ENCODE assay signal across 9 mouse cellular contexts in the genomic region with DNA sequence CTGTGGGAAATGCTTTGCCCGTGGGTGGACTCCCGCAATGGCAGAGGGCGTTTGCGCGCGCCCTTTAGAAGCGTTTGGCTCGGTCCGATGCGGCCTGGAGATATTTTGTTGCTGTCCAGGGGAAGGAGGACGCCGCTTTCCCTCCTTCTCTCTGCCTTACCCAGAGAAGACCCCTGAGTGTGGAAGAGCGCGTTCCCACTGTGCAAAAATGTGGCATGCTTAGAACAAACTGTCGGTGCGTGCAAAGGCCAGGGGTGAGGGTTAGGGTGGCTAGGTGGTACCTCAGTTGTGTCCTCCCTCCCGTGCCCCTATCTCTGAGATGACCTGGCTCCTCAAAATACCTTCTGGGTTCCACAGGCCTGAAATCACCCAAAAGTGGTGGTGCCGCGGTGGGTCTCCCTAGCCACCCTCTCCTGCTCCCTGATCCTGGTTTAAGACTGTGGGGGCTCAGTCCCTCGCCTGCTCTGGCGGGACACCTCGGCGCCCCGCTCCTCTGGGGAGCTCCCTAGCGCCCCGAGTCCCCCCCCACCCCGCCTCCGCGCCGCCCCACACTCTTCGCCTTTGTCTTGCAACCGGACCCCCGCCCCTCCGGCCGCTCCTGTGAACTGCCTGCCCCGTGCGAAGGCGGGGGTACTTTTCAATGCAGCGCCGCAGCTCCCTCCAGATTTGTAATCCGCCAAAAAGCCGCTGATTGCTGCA. TPM values are rescaled to one million over a fixed set of nuclear protein-coding genes. Genes with fewer than 3 reads are reported as not detected.
DNase-seq lines count a peak whose midpoint lies in the region; ATAC-seq lines count a peak whose summit lies in the region.
"Had no signal": no experiment of that assay in that cellular context is flagged by ENCODE, and none has a peak within 500 bp of the region (broad histone marks: within the 10 kb centered on the region; RNA-seq: fewer than 3 reads in every experiment).

No protein-coding gene starts in this region.

- intact Hi-C loops in left cerebral cortex, postnatal 14 days (cut with DNase I): loop anchor here (2.0 kb wide), 1 partner anchor 47 kb away; no protein-coding TSS in a partner anchor

- peaks cover 43% of the 10 kb centered on the region for H3K4me1 ChIP-seq in heart, embryonic 13.5 days
- H3K4me1 ChIP-seq in heart, embryonic 16.5 days (ENCODE audit: control insufficient read depth, insufficient read depth, low read length): peaks cover 24% of the 10 kb centered on the region
- H3K4me1 ChIP-seq in midbrain, embryonic 10.5 days: peaks cover 84% of the 10 kb centered on the region

- H3K27ac ChIP-seq in heart, embryonic 13.5 days (replicated peaks): no peak overlapping the region
- H3K27ac ChIP-seq in heart, embryonic 16.5 days (ENCODE audit: low read length): no peak overlapping the region
- peak overlapping the region; percentile 88 for H3K27ac ChIP-seq in midbrain, embryonic 10.5 days (replicated peaks)

- H3K27me3 ChIP-seq in heart, embryonic 13.5 days (replicated peaks): peaks cover 100% of the 10 kb centered on the region
- H3K27me3 ChIP-seq in heart, embryonic 16.5 days (ENCODE audit: control insufficient read depth, insufficient read depth, low read length): peaks cover 79% of the 10 kb centered on the region
- H3K27me3 ChIP-seq in midbrain, embryonic 10.5 days (ENCODE audit: low read depth, poor library complexity, severe bottlenecking): peaks cover 100% of the 10 kb centered on the region

- peak overlapping the region; percentile 55 for H3K4me3 ChIP-seq in heart, embryonic 13.5 days
- H3K4me3 ChIP-seq in heart, embryonic 16.5 days (ENCODE audit: low read length): peak overlapping the region; percentile 43
- H3K4me3 ChIP-seq in midbrain, embryonic 10.5 days: peak overlapping the region; percentile 53

- H3K36me3 ChIP-seq in heart, embryonic 13.5 days: no peaks in the 10 kb centered on the region
- H3K36me3 ChIP-seq in heart, embryonic 16.5 days (ENCODE audit: control insufficient read depth, insufficient read depth): no peaks in the 10 kb centered on the region
- no peaks in the 10 kb centered on the region for H3K36me3 ChIP-seq in midbrain, embryonic 10.5 days

- 1% methylated on average over 42 of the region's 42 CpGs for WGBS in heart, embryonic 13.5 days
- 2% methylated on average over 42 of the region's 42 CpGs for WGBS in heart, embryonic 16.5 days
- 1% methylated on average over 42 of the region's 42 CpGs for WGBS in midbrain, embryonic 10.5 days

- DNase-seq in heart, adult 9 months (ENCODE audit: low spot score in 2 of 2): no peak
- peak; percentile 25 for DNase-seq in R1 (ENCODE audit: low read depth, low spot score)
- peak; percentile 81 for DNase-seq in midbrain, embryonic 10.5 days (ENCODE audit: low spot score)
- no peak for DNase-seq in urinary bladder, adult 2 months (ENCODE audit: low spot score)
- no peak for DNase-seq in left cerebral cortex, postnatal 14 days (ENCODE audit: low spot score in 2 of 2)
- DNase-seq: cerebellum, adult 9-11 months had no signal

- no peaks in the 10 kb centered on the region for H3K9me3 ChIP-seq in heart, embryonic 13.5 days
- no peaks in the 10 kb centered on the region for H3K9me3 ChIP-seq in heart, embryonic 16.5 days (replicated peaks; ENCODE audit: control insufficient read depth, low read length)
- H3K9me3 ChIP-seq in midbrain, embryonic 10.5 days (replicated peaks): no peaks in the 10 kb centered on the region

- no peak overlapping the region for H3K9ac ChIP-seq in heart, embryonic 13.5 days
- no peak overlapping the region for H3K9ac ChIP-seq in heart, embryonic 16.5 days (ENCODE audit: low read length)

- H3K4me2 ChIP-seq in heart, embryonic 13.5 days: peak overlapping the region; percentile 76
- H3K4me2 ChIP-seq in heart, embryonic 16.5 days (ENCODE audit: low read depth, low read length): peak overlapping the region; percentile 59

- no peak for ATAC-seq in heart, embryonic 13.5 days (ENCODE audit: extremely low read depth, insufficient number of reproducible peaks, low FRiP score, low TSS enrichment)
- ATAC-seq in heart, embryonic 16.5 days (replicated peaks; ENCODE audit: extremely low read depth, insufficient read depth, low FRiP score): no peak
- no peak for ATAC-seq in erythroblast, adult 5-6 weeks (replicated peaks; ENCODE audit: low FRiP score, poor library complexity, severe bottlenecking)

RNA-seq across cellular contexts. Expression of gene Ostm1, which starts 48.3 kb away (rescaled TPM):
- 19.2 and 19.5 TPM in 2 replicates for polyA plus RNA-seq in heart, embryonic 13.5 days (2015; fragmentation: Nextera tagmentation; extraction: Ambion mirVana)
- 17.6 and 24.0 TPM in 2 replicates for polyA plus RNA-seq in heart, embryonic 16.5 days (2015; fragmentation: Nextera tagmentation; extraction: Ambion mirVana)
- 22.8 and 26.7 TPM in 2 replicates for polyA plus RNA-seq in midbrain, embryonic 10.5 days (2016; fragmentation: Nextera tagmentation; extraction: Ambion mirVana)
- 30.1 and 33.5 TPM in 2 replicates for polyA plus RNA-seq in urinary bladder, adult 2 months (2012; rRNA removed)
- 14.6 and 24.2 TPM in 2 replicates for total RNA-seq in erythroblast, adult 5-6 weeks (2015; ENCODE audit: low replicate concordance)
- 14.7 and 18.0 TPM in 2 replicates for total RNA-seq in erythroblast, adult 5-6 weeks (2017; ENCODE audit: low replicate concordance)
- total RNA-seq in left cerebral cortex, postnatal 14 days (2021): 10 to 100 TPM; 46.8 to 48.8 TPM

RNA-seq across cellular contexts. Expression of gene Nr2e1, which starts 48.5 kb away (rescaled TPM):
- polyA plus RNA-seq in heart, embryonic 13.5 days (2015; fragmentation: Nextera tagmentation; extraction: Ambion mirVana): not detected in 2 replicates
- polyA plus RNA-seq in heart, embryonic 16.5 days (2015; fragmentation: Nextera tagmentation; extraction: Ambion mirVana): not detected in 2 replicates
- 25.3 and 26.3 TPM in 2 replicates for polyA plus RNA-seq in midbrain, embryonic 10.5 days (2016; fragmentation: Nextera tagmentation; extraction: Ambion mirVana)
- polyA plus RNA-seq in urinary bladder, adult 2 months (2012; rRNA removed): not detected in 2 replicates
- total RNA-seq in erythroblast, adult 5-6 weeks (2015; ENCODE audit: low replicate concordance): not detected in 2 replicates
- not detected in 2 replicates for total RNA-seq in erythroblast, adult 5-6 weeks (2017; ENCODE audit: low replicate concordance)
- total RNA-seq in left cerebral cortex, postnatal 14 days (2021): 10 to 100 TPM; 11.0 to 13.8 TPM

Comparison
In these comparisons a context has a peak if more than half of its experiments do, and no peak if none do; other contexts are left out.
1. DNase-seq: peak in R1 (single experiment) and midbrain, embryonic 10.5 days (single experiment); none in heart, adult 9 months (0 of 2), urinary bladder, adult 2 months (single experiment) and left cerebral cortex, postnatal 14 days (0 of 2).
2. RNA of gene Nr2e1, which starts 48.5 kb away (polyA plus RNA-seq): 25.3 to 26.3 TPM in midbrain, embryonic 10.5 days; not detected in heart, embryonic 13.5 days, not detected in heart, embryonic 16.5 days and not detected in urinary bladder, adult 2 months; every median in the first group is over 10 times any median in the second.
3. Peak in every context shown above with its lines, with median percentiles within 50 percentile points of each other: H3K4me3 ChIP-seq.